Mouse (Mus musculus) embryonic stem cell, embryonic (primary cell): ENCODE results near the gene Slc12a8.

ENCODE experiments used
- CTCF ChIA-PET, 4 experiments: fragments of 300-600 bp in 2 of 4; fragments of 350-600 bp in 2 of 4; sonication (Branson Sonifier 250); formaldehyde crosslinking; loops; one replicate each; lab custom pipeline; 2022; ENCODE audit warnings: inconsistent platforms in 2 of 4; lab: Charles Lee
- POLR2A ChIA-PET, 4 experiments: fragments of 300-600 bp in 2 of 4; fragments of 350-600 bp in 2 of 4; sonication (Branson Sonifier 250); formaldehyde crosslinking; loops; one replicate each; lab custom pipeline; 2022; ENCODE audit warnings: antibody characterized with exemption in 4 of 4, inconsistent platforms in 1 of 4; lab: Charles Lee

Gene Slc12a8

DNA sequence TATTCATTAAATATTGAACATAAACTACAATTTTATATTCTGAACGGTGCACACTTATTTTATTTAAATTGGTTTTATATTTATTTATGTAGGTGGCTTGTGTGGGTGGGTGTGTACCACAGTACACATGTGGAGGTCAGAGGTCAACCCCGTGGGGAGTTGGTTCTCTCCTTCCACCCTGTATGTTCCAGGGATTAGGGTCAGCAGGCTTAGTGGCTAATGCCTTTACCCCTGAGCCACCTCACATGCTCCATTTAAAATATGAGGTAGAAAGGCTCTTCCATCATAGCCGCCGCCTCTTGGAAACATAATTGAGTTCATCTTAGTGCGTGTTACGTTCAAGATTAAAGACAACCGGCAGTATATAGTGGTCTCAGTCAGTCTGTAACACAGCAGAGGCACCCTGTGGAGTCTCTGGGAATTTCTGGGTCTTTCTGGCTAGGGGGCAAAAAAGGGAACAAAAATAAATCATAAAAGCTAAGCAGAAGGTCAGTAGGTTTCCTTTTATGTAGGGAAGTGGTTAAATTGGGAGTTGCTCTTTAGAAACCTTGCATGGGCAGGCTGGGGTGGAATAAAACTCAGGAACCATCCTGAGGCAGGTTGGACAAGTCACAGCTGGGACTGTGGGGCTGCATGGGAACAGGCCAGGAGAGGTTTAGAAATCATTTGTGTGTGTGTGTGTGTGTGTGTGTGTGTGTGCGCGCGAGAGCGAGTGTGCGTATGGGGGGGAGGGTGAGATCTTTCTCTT, 51.3 kb downstream of the Slc12a8 start:
- CTCF ChIA-PET = interaction anchor here in 2 of 4 experiments (1.2 to 1.3 kb wide), 2 partner anchors 8 to 28 kb away, joined by 4 read pairs; no protein-coding TSS in a partner anchor
- POLR2A ChIA-PET = interaction anchor here in 1 of 4 experiments (0.6 to 3.3 kb wide), 3 partner anchors 26 to 1101 kb away, joined by 3 to 9 read pairs (median 4); no protein-coding TSS in a partner anchor

DNA sequence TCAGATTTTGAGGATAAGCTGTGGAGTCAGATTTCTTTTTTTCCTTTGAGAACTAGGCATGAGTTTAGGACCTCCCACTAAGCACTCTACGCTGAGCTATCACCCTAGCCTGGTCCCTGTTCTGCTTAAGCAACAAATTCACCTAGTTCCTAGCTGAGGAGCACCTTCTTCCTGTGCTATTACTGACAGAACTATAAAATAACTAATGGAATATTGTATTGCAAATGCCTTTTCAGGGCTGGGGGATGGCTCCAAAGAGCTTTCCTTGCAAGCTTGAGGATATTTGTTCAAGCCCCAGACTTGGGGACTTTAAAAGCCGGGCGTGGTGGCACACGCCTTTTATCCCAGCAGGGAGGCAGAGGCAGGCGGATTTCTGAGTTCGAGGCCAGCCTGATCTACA, 55.5 kb downstream of the Slc12a8 start:
- ChIA-PET POLR2A (interaction anchor here in 2 of 4 experiments (0.9 to 2.2 kb wide), 7 partner anchors 12 to 209 kb away, joined by 3 to 7 read pairs (median 4); no protein-coding TSS in a partner anchor), CTCF (interaction anchor here in 2 of 4 experiments (0.6 to 2.6 kb wide), 4 partner anchors 12 to 57 kb away, joined by 3 to 10 read pairs (median 6); no protein-coding TSS in a partner anchor)

DNA sequence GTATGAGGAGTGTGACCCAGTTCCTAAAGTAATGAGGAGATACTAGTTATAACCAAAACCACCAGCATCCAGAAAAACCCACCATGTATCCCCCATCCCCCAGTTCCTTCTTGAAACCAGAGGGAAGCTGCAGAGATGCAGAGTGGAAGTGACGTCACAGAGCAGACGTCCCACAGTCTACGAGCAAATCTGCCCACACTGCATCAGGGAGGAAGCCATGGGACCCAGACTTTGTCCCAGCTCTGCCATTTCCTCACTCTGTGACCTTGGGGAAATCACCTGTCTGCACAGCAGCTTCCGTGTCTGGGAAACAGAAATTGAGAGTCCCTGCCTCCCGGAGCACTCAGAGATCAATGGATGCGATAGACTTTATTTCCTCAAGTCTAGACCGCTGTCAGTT, 56.6 kb downstream of the Slc12a8 start:
- POLR2A ChIA-PET = interaction anchor here in 3 of 4 experiments (0.6 to 2.2 kb wide), 9 partner anchors 11 to 254 kb away, joined by 3 to 7 read pairs (median 3); no protein-coding TSS in a partner anchor
- CTCF ChIA-PET = interaction anchor here in 2 of 4 experiments (0.5 to 2.6 kb wide), 3 partner anchors 13 to 422 kb away, joined by 3 to 10 read pairs (median 3); no protein-coding TSS in a partner anchor

DNA sequence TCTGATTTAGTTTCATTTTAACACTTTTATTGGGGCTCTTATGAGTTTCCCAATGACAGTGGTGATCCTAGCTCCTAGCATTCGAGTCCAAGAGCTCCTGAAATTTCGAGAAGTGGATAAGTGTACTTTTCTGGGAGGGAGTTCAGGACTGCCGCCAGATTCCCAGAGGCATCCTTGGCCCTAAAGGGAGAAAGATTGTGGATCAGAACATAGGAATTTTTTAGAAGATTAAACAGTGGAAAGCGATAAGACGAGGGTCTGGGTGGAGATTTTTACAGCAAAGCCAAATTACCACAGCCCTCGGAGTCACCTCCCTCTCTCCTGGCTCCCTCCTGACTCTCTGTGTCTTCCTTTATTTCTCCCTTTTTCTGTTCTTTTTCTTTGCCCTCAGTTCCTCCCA, 58.6 kb downstream of the Slc12a8 start:
- CTCF ChIA-PET = interaction anchor here in 2 of 4 experiments (0.6 to 1.3 kb wide), 2 partner anchors 13 to 15 kb away, joined by 5 to 6 read pairs; no protein-coding TSS in a partner anchor
- POLR2A ChIA-PET = interaction anchor here in 2 of 4 experiments (0.6 to 0.8 kb wide), 2 partner anchors 27 to 188 kb away, joined by 3 read pairs; no protein-coding TSS in a partner anchor

DNA sequence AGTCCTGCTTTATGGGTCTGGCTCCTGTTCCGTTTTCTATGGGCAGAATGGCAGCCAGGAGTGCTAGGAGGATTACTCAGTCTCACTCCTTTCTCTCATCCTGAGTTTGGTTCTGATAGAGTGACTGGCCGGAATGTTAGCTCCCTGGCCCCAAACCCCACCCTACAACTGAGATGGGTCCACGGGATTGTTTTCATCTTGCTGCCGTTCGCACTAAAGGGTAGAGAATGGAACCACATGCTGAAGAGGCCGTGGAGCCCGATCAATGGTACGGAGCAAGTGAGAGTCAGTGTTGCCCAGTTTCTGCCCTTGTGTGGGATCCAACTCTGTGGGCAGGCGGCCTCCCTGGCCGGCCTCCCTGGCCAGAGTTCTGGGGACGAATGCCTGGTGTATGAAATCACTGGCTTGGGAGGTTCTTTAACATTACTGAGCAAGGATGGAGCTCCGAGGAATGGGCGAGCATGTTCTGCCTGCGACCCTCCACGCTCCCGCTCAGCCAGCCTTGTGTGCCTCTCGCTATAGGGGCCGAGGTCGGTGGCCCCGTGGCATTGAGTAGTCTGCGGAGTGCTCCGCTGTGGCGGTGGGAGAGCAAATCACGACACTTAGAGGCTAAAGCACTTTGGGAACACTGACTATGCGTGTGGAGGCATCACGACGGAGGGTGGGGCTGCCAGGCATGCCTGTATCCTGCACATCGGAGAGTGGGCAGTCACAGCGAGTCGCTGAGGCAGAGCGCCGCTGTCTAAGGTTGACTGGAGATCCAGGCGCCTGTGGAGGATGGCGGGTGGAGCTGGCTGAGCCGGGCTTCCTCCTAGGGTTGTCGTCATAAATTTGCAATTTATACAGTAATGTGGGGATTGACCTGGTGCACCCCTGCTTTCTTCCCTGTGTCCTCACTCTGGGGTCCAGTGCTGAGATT, 59.4 kb downstream of the Slc12a8 start:
- ChIA-PET CTCF (interaction anchor here in 1 of 4 experiments (1.3 kb wide), 1 partner anchor 16 kb away, joined by 6 read pairs; no protein-coding TSS in a partner anchor), POLR2A (interaction anchor here in 2 of 4 experiments (0.6 to 1.4 kb wide), 2 partner anchors 15 to 189 kb away, joined by 3 read pairs; no protein-coding TSS in a partner anchor)

DNA sequence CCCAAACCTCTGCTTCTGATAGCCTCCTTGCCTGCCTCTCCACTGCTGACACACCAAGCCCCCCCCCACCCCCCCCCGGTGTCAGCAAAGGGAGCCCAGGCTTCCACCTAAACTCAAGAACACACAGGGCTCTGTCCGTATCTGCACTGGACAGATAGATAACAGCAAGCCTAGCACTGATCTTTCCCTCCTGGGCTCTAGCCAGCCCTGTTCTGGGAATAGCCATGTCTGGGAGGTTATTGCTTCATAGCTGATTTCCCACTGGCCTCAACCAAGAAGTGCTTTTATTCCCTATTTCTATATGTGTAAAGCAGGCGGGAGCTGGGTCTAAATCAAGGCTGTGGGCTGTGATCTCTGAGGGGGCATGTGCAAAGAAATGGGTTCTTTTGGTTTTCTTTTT, 61.3 kb downstream of the Slc12a8 start:
- ChIA-PET CTCF (no interaction called here), POLR2A (interaction anchor here in 1 of 4 experiments (0.7 to 1.1 kb wide), 2 partner anchors 17 to 29 kb away, joined by 3 read pairs; no protein-coding TSS in a partner anchor)

DNA sequence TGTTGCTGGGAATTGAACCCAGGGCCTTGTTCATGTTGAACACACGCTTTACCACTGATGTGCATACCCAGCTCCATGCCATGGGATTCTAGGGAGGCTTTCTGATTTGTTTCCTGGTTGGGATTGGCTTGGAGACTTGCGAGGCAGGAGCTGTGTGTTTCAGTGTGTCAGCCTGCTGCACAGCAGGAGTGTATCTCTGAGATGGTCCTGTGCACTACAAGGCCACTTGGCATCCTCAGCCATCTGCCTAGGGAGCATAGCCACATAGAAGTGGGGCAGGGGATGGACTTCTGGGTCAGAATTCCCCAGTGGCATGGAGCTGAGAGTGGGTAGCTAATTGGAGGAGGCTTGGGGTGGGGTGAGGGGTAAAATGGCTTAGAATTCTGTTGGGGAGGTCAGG, 63.2 kb downstream of the Slc12a8 start:
- CTCF ChIA-PET = interaction anchor here (0.6 to 2.4 kb wide), 7 partner anchors 14 to 644 kb away, joined by 3 to 8 read pairs (median 5); no protein-coding TSS in a partner anchor
- POLR2A ChIA-PET = interaction anchor here in 3 of 4 experiments (0.6 to 1.4 kb wide), 5 partner anchors 12 to 40 kb away, joined by 3 to 4 read pairs (median 3); no protein-coding TSS in a partner anchor

DNA sequence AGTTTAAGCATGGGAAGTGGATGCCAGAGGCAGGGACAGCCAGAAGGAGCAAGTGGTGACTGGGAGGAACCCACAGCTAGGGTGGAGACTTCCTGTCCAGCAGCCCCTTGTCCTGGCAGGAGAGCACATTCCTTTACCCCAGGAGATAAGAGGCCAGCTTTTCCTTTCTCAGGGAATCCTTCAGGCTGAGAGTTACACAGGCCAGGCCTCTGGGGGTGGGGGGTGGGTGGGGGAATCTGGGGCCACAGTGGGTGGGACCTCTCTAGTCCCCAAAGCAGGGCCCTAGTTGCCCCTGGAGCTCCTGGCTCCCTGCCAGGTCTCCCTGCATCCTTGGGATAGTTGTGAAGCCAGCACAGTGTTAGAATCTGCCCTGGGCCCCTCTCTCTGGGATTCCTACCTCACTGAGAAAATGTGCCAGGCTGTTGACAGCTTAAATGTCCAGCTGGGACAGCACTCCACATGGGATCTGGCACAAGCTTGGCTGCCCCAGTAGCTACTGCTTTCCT, 63.7 kb downstream of the Slc12a8 start:
- POLR2A ChIA-PET = interaction anchor here in 3 of 4 experiments (0.6 to 1.2 kb wide), 4 partner anchors 14 to 41 kb away, joined by 3 to 4 read pairs (median 3); no protein-coding TSS in a partner anchor

DNA sequence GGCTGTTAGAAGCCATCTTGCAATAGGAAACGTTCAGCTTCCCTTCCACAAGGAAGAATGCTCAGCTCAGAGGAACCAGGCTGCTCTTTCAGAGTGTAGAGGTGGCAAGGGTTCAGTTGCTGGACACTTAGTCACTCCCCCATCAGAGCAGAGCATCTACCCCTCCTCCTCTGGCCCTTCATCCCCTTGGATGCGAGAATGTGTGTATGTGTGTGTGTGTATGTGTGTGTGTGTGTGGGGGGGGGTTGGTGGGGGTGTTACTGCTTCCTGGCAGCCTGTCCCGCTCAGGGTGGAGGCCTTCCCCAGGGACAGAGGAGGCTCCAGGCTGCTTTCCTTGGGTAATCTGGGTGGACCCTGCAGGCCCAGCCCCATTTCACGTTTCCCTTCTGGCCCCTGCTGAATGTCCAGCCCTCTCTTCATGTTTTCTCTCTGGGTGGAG, 64.6 kb downstream of the Slc12a8 start:
- POLR2A ChIA-PET = no interaction called here
- CTCF ChIA-PET = interaction anchor here in 3 of 4 experiments (0.5 to 2.4 kb wide), 4 partner anchors 18 to 228 kb away, joined by 3 to 8 read pairs (median 4); no protein-coding TSS in a partner anchor

More for the DNA sequence above, 63.7 kb downstream of the Slc12a8 start:
- CTCF ChIA-PET = interaction anchor here (0.6 to 2.4 kb wide), 8 partner anchors 13 to 644 kb away, joined by 3 to 8 read pairs (median 4); no protein-coding TSS in a partner anchor

DNA sequence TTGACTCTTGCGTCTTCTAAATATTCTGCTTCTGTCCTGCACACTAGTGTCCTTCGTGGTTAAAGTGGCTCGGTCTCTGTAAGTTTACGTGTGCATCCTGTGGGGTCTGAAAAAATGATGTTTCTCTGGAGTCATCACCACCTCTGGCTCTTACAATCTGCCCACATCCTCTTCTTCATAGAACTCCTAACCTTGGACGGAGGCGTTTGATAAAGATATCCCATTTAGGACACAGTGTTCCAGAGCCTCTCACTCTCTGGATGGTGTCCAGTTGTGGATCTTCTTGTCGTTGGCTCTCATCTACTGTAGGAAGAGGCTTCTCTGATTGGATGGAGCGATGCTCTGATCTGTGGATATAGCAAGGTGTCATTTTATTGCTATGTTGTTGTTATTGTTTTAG, 65.4 kb downstream of the Slc12a8 start:
- POLR2A ChIA-PET = no interaction called here
- CTCF ChIA-PET = no interaction called here

DNA sequence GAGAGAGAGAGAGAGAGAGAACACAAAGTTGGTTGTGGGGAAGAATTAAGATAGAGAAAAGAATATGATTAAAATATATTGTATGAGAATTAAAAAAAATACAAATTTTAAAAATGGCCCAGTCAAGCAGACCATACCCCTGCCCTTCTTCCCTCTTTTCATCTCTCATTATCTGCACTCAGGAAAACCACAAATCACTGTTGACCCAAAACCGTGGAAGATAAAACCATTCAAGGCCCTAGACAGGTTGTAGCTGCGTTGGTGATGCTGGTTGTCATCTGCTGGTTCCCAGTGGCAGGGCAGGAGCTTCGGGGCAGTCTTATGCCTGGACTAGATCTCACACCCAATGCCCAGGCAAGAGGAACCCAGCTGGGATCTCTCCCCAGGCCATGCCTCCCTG, 66.2 kb downstream of the Slc12a8 start:
- CTCF ChIA-PET = interaction anchor here in 1 of 4 experiments (0.6 kb wide), 1 partner anchor 227 kb away, joined by 3 read pairs; no protein-coding TSS in a partner anchor
- POLR2A ChIA-PET = interaction anchor here in 1 of 4 experiments (0.7 kb wide), 1 partner anchor 155 kb away, joined by 4 read pairs; no protein-coding TSS in a partner anchor

DNA sequence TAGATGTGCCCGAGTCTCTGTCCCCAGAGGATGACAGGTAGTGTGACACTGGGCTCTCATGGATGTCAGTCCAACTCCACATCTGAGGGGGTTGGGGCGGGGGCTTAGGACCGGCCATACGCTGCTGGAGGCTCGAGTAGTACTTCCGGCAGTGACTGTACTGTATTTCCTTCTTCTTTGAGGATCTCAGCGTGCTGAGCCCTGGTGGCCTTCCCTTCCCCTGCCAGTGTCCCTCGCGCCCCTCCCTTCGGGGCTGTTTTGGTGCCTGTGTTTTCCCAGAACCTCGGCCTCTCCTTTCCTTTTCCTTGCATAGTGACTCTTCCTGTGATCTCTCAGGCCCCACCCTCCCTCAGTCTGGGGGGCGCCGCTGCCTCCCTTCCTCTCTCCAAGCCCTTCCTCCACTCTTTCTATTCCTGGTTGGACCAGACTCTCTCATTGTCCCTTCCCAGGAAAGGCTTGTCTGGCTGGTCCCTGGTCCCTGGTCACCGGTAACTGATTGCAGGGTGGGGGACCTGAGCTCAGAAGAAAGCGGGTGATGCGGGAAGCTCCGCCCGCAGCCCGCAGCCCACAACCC, 66.8 kb downstream of the Slc12a8 start:
- ChIA-PET POLR2A (interaction anchor here in 2 of 4 experiments (0.7 to 1.3 kb wide), 3 partner anchors 11 to 156 kb away, joined by 3 to 5 read pairs (median 4); no protein-coding TSS in a partner anchor), CTCF (interaction anchor here in 1 of 4 experiments (0.6 to 1.8 kb wide), 3 partner anchors 11 to 226 kb away, joined by 3 to 5 read pairs (median 3); no protein-coding TSS in a partner anchor)

DNA sequence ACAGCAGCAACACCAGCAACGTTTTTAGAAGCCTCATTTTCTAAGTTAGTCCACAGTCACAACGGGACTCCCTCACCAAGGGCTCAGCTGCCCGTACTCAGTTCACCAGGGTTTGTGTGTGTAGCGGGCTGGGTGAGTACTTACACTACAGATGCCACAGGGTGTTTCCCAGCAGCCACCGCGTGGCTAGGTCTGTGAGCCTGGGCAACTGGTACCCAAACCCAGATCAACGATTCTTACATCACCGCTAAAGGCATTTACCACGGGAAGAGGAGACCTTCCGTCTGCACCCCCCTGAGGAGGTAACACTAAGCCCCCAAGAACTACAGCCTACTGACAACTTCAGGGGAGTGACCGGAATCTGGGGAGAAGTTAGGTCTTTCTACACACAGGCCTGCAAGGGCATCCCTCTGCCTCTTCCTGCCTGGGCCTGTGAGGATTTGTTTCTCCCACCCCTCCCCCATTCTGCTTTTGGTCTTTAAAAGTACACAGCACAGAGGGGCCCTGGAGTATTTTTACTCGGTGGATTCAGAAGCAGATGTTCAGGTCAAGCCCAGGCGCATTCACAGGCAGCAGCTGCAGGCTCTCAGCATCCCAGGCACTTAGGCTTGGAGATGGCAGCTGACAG, 67.4 kb downstream of the Slc12a8 start:
- ChIA-PET CTCF (interaction anchor here in 1 of 4 experiments (1.0 to 1.8 kb wide), 2 partner anchors 10 to 24 kb away, joined by 3 to 5 read pairs; no protein-coding TSS in a partner anchor), POLR2A (interaction anchor here in 3 of 4 experiments (0.6 to 1.3 kb wide), 4 partner anchors 12 to 151 kb away, joined by 3 to 5 read pairs (median 4); no protein-coding TSS in a partner anchor)

DNA sequence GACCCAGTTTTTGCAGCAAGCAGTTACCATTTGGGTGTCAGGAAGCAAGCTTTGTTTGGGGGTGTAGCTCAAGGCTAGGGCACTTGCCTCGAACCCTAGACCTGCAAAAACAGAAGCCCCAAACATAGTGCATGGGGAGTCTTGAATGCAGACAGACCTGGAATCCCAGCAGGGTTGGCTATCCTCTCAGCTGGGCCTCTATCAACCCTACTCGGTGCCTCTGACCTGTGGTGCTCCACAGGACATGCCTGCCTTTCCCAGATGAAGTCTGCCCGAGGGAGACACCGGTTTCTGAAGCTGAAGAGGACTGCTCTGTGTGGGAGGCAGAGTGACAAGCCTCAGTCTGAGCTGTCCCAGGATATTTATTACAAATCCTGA, 67.9 kb downstream of the Slc12a8 start:
- ChIA-PET CTCF (interaction anchor here in 1 of 4 experiments (1.0 to 1.8 kb wide), 2 partner anchors 10 to 25 kb away, joined by 3 to 5 read pairs; no protein-coding TSS in a partner anchor), POLR2A (interaction anchor here (0.6 to 1.3 kb wide), 9 partner anchors 10 to 205 kb away, joined by 3 to 5 read pairs (median 3); partner anchors contain the start of gene Zfp148 (in 1 of the 4))

DNA sequence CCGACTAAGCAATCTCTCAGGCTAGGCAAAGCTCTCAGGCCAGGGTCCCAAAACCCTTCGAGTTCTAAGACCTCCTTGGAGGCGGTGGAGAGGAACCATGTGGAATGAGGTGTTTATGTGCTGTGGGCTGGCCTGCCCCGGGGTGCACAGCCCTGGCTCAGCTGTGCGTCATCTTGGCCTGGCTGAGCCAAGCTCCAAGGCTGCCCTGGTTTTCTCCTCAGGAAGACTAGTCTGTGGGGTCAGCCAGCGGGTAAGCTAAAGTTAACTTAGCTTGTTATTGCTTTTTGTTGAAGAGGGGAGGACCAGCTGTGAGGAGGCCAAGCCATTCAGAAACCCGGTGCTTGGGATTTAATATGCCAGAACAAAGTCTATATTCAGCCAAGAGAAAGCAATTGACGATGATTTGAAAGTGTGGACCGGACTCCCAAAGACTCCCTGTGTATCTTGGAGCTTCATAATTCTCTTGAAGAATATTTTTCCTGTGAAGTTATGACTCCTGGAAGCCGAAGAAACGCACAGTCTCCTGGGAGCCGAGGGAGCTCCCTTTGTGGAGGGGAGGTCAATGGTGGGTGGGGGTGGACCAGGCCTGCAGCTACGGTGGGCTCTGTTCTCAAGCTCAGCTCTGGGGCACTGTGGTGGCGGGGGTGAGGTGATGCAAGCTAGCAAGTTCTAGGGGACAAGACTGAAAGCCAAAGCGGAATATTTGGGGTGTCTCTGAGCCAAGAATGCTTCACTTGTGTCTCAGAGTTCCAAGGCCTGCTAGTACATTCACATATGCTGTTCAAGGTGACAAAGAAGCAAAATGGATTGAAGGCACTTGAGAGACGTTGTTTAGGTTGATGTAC, 70.4 kb downstream of the Slc12a8 start:
- CTCF ChIA-PET = interaction anchor here in 2 of 4 experiments (0.7 to 1.9 kb wide), 3 partner anchors 12 to 566 kb away, joined by 3 to 5 read pairs (median 3); no protein-coding TSS in a partner anchor
- POLR2A ChIA-PET = interaction anchor here in 3 of 4 experiments (0.5 to 1.2 kb wide), 6 partner anchors 15 to 285 kb away, joined by 3 to 4 read pairs (median 3); no protein-coding TSS in a partner anchor
